Mouse (Mus musculus) layer of hippocampus, adult 2 months (tissue): ENCODE results near the gene Zfp169. TPM values are rescaled to one million over a fixed set of nuclear protein-coding genes. Genes with fewer than 3 reads are reported as not detected.
A peak's percentile ranks its signal among the peaks of the same experiment; 100 is the strongest.
"Not testable (repeated sequence)": the region's sequence is repeated elsewhere in the genome, so short reads cannot be mapped to it uniquely, and the experiment has no call there.

Experiments
- DNase-seq, 2 experiments: peaks; one replicate each; pipeline ENCODE4 v3.0.0; 2022; ENCODE audit warnings: low spot score in 2 of 2
- H3K27ac ChIP-seq: fragments of 200-600 bp; 2 replicates; pipeline ENCODE4 v1.8.1; 2022
- H3K4me3 ChIP-seq: fragments of 200-600 bp; 2 replicates; pipeline ENCODE4 v1.8.1; 2022; ENCODE audit warnings: mild to moderate bottlenecking
- CTCF ChIP-seq: fragments of 200-600 bp; conservative IDR thresholded peaks from 2 replicates; pipeline ENCODE4 v1.8.1; 2022; ENCODE audit warnings: antibody characterized with exemption, mild to moderate bottlenecking, moderate library complexity
- total RNA-seq, 2 experiments: library from RNA; stranded (reverse); gene quantifications; 2 replicates each; pipeline ENCODE4 v1.2.3; 2021

The Zfp169 gene
- total RNA-seq, 2 experiments from 2014 or later = 21.5 to 24.7 TPM

DNA sequence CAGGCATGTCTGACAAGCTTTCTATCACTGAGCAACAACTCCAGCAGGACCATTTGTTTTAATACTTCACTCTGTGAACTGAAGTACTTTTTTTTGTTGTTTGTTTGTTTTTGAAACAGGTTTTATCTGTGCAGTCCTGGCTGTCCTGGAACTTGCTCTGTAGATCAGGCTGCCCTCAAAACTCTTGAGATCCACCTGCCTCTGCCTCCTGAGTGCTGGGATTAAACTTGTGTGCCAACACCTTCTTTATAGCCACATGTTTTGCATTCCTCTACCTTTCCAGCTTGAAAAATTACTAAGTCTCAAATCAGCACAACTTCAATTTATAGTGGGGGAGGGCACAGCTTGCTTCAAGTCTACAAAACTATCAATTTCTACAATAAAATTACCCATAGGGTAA is 31.1 kb upstream of the Zfp169 start:
- TF ChIP-seq CTCF = no peak
- H3K27ac ChIP-seq = no peak overlapping the region
- H3K4me3 ChIP-seq = peak overlapping the region; percentile 98; the same call in 1 of the 2 replicates
- no peak for DNase-seq

DNA sequence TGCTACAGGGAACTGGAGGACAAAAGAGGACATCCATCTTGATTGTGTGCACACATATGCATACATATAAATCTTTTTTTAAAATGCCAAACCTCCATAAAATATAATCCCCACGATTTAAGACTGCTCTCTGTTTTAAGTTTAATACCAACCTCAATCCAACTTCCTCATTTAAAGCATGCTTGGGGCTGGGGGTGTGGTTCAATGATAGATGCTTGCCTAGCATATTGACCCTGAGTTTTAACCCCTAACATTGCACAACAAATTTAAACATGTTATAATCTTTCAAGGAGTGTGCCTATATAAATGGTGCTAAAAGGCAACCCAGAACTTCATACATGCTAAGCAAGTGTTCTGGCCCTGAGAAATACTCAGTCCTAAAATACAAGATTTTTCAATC is 27.2 kb upstream of the Zfp169 start:
- no peak overlapping the region for H3K4me3 ChIP-seq
- no peak for DNase-seq
- TF ChIP-seq CTCF = no peak
- no peak overlapping the region for H3K27ac ChIP-seq

DNA sequence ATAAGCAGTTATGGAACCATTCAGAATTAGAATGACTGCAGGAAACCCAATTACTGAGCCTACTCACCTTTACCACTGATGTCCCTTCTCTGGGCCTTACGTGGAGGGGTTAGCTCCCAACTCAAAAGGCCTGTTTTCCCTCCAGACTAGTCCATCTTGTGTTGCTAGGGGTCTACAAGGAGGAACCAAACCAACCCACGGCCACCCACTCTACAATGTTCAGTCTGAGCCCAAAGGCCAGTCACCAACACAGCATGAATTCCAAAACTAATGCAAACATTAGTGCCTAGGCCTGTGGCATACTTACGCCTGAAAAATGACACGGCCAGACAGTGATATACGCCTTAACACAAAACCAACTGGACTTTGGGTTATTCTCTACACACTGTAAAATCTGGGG is 20.2 kb upstream of the Zfp169 start:
- H3K27ac ChIP-seq = no peak overlapping the region
- H3K4me3 ChIP-seq = no peak overlapping the region
- DNase-seq = no peak
- TF ChIP-seq CTCF = no peak

DNA sequence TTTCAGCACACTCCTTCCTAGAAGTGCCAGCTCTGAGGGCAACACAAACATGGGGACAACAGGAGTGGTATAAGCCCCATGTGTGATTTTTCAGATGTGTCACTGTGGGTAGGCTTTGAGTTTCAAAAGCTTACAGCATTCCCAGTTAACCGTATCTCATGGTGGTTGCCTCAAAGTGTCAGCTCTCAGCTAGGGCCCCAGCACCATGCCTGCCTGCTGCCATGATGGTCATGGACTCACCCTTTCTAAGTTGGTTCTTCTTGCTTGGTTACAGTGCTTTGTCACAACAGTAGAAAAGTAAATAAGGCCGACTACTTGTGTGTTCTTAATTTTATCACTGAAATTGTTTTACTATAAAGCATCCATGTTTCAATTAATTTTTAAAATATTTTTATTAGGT is 18.2 kb upstream of the Zfp169 start:
- no peak for DNase-seq
- Histone ChIP-seq H3K27ac (no peak overlapping the region), H3K4me3 (no peak overlapping the region)
- TF ChIP-seq CTCF = no peak

DNA sequence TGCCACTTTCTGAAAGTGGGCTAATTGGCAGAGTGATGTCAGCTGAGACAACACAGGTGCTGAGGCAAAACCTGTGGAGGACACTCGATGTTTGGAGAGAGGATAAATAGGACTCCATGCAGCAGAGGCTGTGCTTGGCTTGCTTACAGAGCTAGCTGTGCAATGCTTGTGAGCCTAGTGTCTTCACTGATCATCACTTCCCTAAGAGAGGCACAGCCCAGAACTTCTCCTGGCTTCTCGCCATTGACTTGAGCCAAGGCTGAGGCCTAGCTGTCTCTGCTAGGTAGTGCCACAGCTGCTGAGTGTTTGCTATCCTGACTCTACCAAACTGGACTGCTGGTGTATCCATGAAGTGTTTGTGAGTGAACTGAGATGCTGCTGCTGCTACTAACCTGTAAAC is 17.4 kb upstream of the Zfp169 start:
- no peak for DNase-seq
- no peak overlapping the region for H3K4me3 ChIP-seq
- TF ChIP-seq CTCF = no peak
- H3K27ac ChIP-seq = no peak overlapping the region

DNA sequence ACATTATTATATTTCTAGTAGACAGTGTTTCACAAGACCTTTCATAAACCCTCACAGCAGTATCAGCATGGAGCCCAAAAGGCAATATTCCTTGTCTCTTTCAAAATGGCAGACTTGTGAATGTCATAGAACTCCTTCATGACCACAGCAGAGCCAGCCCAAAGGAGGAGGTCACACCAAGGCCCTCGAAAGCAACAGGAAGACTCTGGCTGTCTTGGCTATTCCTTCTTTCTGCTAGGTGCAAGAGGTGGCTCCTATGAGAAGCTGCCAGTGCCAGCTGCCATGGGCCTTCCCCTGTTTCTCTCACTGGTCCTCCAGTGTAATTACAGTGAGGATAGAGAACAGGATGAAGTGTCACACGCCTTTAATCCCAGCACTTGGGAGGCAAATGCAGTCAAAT is 15.8 kb upstream of the Zfp169 start:
- H3K4me3 ChIP-seq = no peak overlapping the region
- no peak for DNase-seq
- no peak for TF ChIP-seq CTCF
- H3K27ac ChIP-seq = 0 out of 2 replicates have a peak overlapping the region, but pooled peaks have one; percentile 3

DNA sequence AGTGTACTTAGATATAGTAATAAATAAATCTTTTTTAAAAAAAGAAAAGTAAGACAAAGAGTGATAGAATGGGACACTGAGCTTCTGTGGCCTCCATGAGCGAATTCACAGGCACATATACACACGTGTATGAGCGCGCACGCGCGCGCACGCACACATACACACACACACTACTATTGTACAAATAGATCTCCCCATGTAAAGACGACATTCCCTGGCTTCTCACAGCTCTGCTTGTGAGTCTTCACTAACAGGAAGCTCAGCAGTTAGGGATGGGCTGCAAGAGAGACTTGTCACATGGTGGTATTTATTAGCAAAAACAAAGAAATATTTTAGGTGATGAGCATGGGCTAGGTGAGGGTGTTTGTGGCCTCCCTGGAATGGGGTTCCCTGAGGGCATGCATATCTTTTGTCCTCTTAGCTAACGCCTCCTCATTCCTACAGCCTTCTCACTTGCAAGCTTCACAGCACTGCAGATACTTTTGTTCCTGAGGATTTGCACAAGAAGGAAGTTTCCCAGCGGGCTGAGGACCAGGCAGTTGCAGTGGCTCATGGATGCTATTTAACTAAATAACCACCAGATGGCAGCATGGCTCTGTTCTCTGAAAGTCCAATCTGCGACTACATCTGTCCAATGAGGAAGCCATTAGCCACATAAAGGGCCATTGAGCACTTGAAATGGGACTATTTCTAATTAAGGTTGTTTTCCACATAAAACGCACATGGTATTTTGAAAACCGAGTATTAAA is 15.0 kb upstream of the Zfp169 start:
- DNase-seq = peak; percentile 70 to 80
- Histone ChIP-seq H3K27ac (0 out of 2 replicates have a peak overlapping the region, but pooled peaks have one; percentile 3), H3K4me3 (no peak overlapping the region)
- peak; percentile 96 for TF ChIP-seq CTCF

DNA sequence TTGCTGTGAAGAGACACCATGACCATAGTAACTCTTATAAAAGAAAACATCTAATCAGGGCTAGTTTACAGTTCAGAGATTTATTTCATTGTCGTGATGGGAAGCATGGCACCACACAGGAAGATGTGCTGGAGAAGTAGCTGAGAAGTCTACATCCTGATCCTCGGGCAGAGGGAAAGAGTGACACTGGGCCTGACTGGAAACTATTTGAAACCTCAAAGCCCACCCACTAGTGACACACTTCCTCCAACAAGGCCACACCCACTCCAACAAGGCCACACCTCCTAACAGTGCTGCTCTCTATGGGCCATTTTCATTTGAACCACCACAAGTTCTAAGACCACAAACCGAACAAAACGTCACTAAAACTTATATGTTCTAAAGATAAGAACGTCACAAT is 12.5 kb upstream of the Zfp169 start:
- Histone ChIP-seq H3K27ac (no peak overlapping the region), H3K4me3 (no peak overlapping the region)
- TF ChIP-seq CTCF = no peak
- DNase-seq = no peak

DNA sequence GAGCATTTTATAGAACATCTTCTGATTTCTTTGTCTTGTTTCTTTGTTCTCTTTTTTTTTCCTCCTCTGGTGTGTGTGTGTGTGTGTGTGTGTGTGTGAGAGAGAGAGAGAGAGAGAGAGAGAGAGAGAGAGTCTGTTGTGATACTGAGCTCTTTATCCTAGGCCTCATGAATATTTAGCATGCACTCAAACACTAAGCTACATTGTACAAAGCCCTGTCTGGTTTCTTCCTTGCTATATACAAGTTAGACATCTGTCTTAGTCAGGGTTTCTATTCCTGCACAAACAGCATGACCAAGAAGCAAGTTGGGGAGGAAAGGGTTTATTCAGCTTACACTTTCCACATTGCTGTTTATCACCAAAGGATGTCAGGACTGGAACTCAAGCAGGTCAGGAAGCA is 5.9 kb upstream of the Zfp169 start:
- not testable (repeated sequence) for DNase-seq, H3K4me3 ChIP-seq
- peak overlapping the region; percentile 59; the same call in 1 of the 2 replicates for H3K27ac ChIP-seq

DNA sequence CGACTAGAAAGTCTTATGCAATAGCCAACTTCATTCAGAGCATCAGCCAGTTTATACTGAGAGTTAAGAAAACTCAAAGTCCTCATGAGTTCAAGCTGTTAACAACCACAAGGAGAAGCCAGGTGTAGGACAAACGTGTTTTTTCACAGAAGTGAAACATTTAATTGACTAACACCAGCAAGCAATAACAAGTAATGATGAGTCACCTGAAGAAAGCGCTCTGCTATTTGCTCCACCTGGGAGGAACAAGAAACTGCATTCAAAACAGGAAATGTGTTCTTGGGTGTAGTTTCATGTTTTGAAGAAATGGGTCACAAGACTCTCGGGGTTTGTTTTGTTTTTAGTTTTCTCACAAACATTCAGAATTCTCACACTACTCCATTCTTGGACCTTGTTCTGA is 2.6 kb upstream of the Zfp169 start:
- no peak for DNase-seq
- TF ChIP-seq CTCF = no peak
- no peak overlapping the region for H3K4me3 ChIP-seq
- no peak overlapping the region for H3K27ac ChIP-seq

DNA sequence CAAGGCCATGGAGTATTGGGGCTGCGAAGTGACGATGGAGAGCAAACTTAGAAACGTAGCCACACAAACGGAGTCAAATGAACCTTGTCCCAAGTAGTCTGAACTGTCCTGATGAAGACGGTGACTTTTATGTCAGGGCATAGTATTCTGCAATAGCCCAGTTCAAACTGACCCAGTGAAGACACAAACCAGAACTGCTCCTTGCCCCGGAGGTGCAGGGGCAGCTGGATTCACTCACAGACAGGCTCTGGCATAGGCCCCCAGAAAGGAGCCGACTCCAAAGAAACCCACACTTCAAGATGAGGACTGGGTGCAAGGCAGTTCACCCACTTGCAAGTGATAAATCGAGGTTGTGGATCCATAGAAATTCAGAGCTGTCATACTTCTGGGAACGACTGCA is 4.6 kb downstream of the Zfp169 start:
- H3K4me3 ChIP-seq = no peak overlapping the region
- H3K27ac ChIP-seq = no peak overlapping the region
- no peak for DNase-seq
- TF ChIP-seq CTCF = no peak

DNA sequence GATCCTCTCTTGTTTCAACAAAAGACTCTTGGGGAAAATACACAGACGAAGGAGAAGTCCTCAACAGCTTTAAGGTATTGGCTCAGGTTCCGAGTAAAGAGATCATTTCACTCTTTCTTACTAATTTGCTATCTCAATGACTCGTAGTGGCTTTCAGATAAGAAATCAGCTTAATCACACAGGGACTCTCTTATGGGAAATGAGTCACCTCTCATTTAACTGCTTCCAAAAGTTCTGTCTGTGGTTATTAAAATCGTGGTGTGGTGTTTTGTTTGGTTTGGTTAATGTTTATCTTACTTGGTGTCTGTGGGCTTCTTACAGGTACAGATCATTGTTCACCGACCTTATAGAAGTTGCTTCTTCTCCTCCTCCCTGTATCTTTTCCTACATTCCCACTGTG is 10.8 kb downstream of the Zfp169 start:
- DNase-seq = no peak
- no peak for TF ChIP-seq CTCF
- Histone ChIP-seq H3K27ac (no peak overlapping the region), H3K4me3 (no peak overlapping the region)

DNA sequence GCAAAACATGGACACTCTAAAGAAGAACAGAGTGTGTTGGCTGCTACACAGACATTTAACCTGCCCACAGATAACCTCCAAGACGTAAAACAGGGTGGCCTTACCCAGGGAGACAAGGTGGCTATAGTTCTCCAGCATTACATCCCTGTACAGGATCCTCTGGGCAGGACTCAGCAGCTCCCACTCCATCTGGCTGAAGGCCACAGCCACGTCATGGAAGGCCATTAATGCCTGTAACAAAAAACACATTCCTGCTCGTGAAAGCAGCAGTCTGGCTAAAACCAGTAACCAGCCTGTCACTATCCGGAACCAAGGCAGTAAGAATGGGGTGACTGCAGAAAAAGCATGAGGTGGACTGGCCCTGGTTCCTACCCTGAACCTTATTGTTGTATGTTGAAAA is 14.6 kb downstream of the Zfp169 start:
- no peak overlapping the region for H3K4me3 ChIP-seq
- DNase-seq = no peak
- no peak for TF ChIP-seq CTCF
- no peak overlapping the region for H3K27ac ChIP-seq

DNA sequence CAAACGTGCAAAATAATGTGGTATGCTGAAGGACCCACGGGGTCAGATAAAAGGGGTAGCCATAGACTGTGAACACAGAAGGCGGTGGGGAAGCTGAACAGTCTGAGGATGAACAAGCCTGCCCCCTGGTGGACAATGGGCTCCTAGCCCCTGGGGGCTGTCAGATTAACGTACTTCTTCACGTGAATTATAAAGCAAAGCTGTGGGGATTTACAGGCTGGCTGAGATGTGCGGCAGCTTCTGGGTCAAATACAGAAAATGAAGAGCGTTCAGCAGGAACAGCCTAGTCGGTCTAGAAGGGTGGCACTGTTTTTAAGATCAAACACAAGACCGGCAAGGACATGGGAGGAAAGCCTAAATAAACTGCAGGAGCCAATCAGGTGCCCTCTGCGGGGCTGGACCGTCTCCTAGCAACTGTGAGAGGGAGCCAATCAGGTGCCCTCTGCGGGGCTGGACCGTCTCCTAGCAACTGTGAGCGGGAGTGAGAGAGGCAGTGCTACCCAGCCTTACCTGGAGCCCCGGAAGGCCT is 15.5 kb downstream of the Zfp169 start:
- H3K4me3 ChIP-seq = peak overlapping the region; percentile 47; the same call in 1 of the 2 replicates
- peak overlapping the region; percentile 56; the same call in 1 of the 2 replicates for H3K27ac ChIP-seq
- peak; percentile 75 to 78 for DNase-seq
- TF ChIP-seq CTCF = peak; percentile 92
